ENCODE assay signal across 10 mouse cellular contexts in the genomic region with DNA sequence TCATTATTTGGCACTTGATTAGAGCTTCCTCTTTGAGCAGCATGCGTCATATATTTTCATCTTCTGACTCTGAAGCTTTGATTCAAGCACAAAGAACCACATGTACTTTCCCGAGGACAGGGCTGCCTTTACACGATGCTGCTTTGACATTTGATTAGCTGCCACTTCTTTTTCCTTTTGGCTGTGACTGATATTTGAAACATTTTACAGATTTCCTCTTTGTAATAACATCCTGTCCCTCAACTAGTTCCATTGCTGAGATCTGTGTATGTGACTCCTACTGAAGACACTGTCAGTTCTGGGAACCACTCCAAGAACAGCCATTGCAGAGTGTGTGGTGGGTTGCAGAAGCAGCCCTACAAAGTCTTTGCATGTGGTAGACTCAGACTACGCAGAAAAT.
DNase-seq lines count a peak whose midpoint lies in the region; ATAC-seq and TF ChIP-seq lines count a peak whose summit lies in the region.
"Had no signal": no experiment of that assay in that cellular context is flagged by ENCODE, and none has a peak within 500 bp of the region (broad histone marks: within the 10 kb centered on the region; RNA-seq: fewer than 3 reads in every experiment).

No protein-coding gene starts in this region.

- no peak overlapping the region for H3K4me3 ChIP-seq in liver, adult 2 months (ENCODE audit: insufficient read depth, low read depth, low read length)
- no peak overlapping the region for H3K4me3 ChIP-seq in hindbrain, embryonic 14.5 days (replicated peaks; ENCODE audit: low read length)
- H3K4me3 ChIP-seq: heart, embryonic 13.5 days; limb, embryonic 12.5 days had no signal

- ATAC-seq in hindbrain, embryonic 14.5 days (ENCODE audit: low FRiP score): no peak

- WGBS in liver, adult 2 months: 70% methylated on average over 4 of the region's 4 CpGs
- WGBS in hindbrain, embryonic 14.5 days: 77% methylated on average over 4 of the region's 4 CpGs

- no peaks in the 10 kb centered on the region for H3K9me3 ChIP-seq in hindbrain, embryonic 14.5 days (ENCODE audit: control insufficient read depth, low read length)
- H3K9me3 ChIP-seq: heart, embryonic 13.5 days; limb, embryonic 12.5 days had no signal

- no peak overlapping the region for H3K27ac ChIP-seq in liver, adult 2 months (replicated peaks; ENCODE audit: insufficient read depth, low read depth, low read length)
- H3K27ac ChIP-seq in hindbrain, embryonic 14.5 days: no peak overlapping the region
- H3K27ac ChIP-seq: heart, embryonic 13.5 days; limb, embryonic 12.5 days had no signal

- no peak for TF ChIP-seq POLR2A in liver, adult 2 months (IDR thresholded peaks at IDR 0.05; ENCODE audit: extremely low read depth, insufficient read depth, low read length)

- H3K4me1 ChIP-seq in liver, adult 2 months (ENCODE audit: control insufficient read depth, insufficient read depth, low read length): no peaks in the 10 kb centered on the region
- H3K4me1 ChIP-seq in hindbrain, embryonic 14.5 days (replicated peaks; ENCODE audit: control insufficient read depth, insufficient read depth, low read length): no peaks in the 10 kb centered on the region
- H3K4me1 ChIP-seq: heart, embryonic 13.5 days; limb, embryonic 12.5 days had no signal

- peak; percentile 43 for DNase-seq in liver, adult 2 months (ENCODE audit: extremely low read depth, low read depth, low spot score)
- no peak for DNase-seq in liver
- peak; percentile 41 to 78 for DNase-seq in frontal cortex, postnatal 36 days (ENCODE audit: low spot score in 2 of 2)
- DNase-seq in layer of hippocampus, postnatal 36 days: peak; percentile 61
- DNase-seq in right cerebral cortex, postnatal 25 days: peak; percentile 16
- no peak for DNase-seq in hindbrain, embryonic 14.5 days (ENCODE audit: low spot score)
- no peak for DNase-seq in gastrocnemius, postnatal 14 days
- DNase-seq: thymus, adult 18-20 months had no signal

- H3K9ac ChIP-seq in liver, adult 2 months (ENCODE audit: low read depth, low read length): no peak overlapping the region
- no peak overlapping the region for H3K9ac ChIP-seq in hindbrain, embryonic 14.5 days
- H3K9ac ChIP-seq: heart, embryonic 13.5 days; limb, embryonic 12.5 days had no signal

- H3K36me3 ChIP-seq in liver, adult 2 months (ENCODE audit: control insufficient read depth, insufficient read depth, low read length): no peaks in the 10 kb centered on the region
- H3K36me3 ChIP-seq in hindbrain, embryonic 14.5 days (replicated peaks; ENCODE audit: control insufficient read depth, insufficient read depth): no peaks in the 10 kb centered on the region
- H3K36me3 ChIP-seq: heart, embryonic 13.5 days; limb, embryonic 12.5 days had no signal

- intact Hi-C loops in gastrocnemius, postnatal 14 days (cut with DNase I; ENCODE audit: low total_unique reads): no loop called here

- H3K79me2 ChIP-seq in liver, adult 2 months (ENCODE audit: control insufficient read depth, insufficient read depth, low read length): no peaks in the 10 kb centered on the region

- TF ChIP-seq CTCF in liver, adult 2 months (IDR thresholded peaks at IDR 0.05; ENCODE audit: low read depth, low read length): no peak

- H3K4me2 ChIP-seq in hindbrain, embryonic 14.5 days (replicated peaks): no peak overlapping the region
- H3K4me2 ChIP-seq: heart, embryonic 13.5 days; limb, embryonic 12.5 days had no signal

- no peaks in the 10 kb centered on the region for H3K27me3 ChIP-seq in liver, adult 2 months (ENCODE audit: control insufficient read depth, insufficient read depth, low read length)
- no peaks in the 10 kb centered on the region for H3K27me3 ChIP-seq in hindbrain, embryonic 14.5 days (ENCODE audit: control insufficient read depth, insufficient read depth, low read length)
- H3K27me3 ChIP-seq: heart, embryonic 13.5 days; limb, embryonic 12.5 days had no signal

Comparison
In these comparisons a context has a peak if more than half of its experiments do, and no peak if none do; other contexts are left out.
1. DNase-seq: peak in liver, adult 2 months (single experiment), frontal cortex, postnatal 36 days (2 of 2), layer of hippocampus, postnatal 36 days (2 of 2) and right cerebral cortex, postnatal 25 days (single experiment); none in liver (single experiment), hindbrain, embryonic 14.5 days (single experiment) and gastrocnemius, postnatal 14 days (single experiment).